Mouse (Mus musculus): ENCODE results near the gene Gm5089.

GRCm38 (mm10) chr14:122482081-122483023, 31.4 kb upstream of the Gm5089 start:
- TF ChIP-seq MAX (IDR thresholded peaks at IDR 0.05; ENCODE audit: low read depth) (no peak), SRF (IDR thresholded peaks at IDR 0.05; ENCODE audit: control insufficient read depth, insufficient read length, low read depth) (no peak), USF1 (IDR thresholded peaks at IDR 0.05; ENCODE audit: low read depth) (no peak)
